Mouse (Mus musculus) right cerebral cortex, postnatal 36 days (tissue): ENCODE measurements around the gene Olfr718-ps1.
"Not testable (repeated sequence)": the region's sequence is repeated elsewhere in the genome, so short reads cannot be mapped to it uniquely, and the experiment has no call there.

Source experiments
- DNase-seq, 2 experiments: peaks; one replicate each; pipeline ENCODE4 v3.0.0; 2022; ENCODE audit warnings: low spot score in 2 of 2, mixed read lengths in 1 of 2

Olfr718-ps1 gene

DNA sequence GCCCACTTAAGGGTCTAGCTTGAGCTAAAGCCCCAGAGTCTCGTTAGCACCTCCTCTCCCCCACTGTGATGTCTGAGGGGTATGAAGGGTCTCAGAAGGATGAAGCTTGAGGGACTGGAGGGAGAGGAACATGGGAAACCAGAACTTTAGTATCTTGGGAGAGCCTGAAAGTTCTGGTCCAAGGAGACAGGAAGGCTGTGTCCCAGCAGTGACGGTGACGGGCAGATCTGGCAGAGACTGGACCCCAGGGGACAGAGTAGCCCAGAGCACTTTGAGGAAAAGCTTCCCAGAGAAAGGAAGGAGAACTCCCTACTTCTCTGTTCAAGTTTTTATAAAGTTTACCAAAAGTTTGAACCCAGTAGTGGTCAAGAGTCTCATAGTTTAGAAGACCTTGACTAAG is at the start of gene Olfr718-ps1:
Olfr718-ps1 (minus strand) TSS at position 101 of the 400 bp plus-strand sequence.
- DNase-seq: no peak

DNA sequence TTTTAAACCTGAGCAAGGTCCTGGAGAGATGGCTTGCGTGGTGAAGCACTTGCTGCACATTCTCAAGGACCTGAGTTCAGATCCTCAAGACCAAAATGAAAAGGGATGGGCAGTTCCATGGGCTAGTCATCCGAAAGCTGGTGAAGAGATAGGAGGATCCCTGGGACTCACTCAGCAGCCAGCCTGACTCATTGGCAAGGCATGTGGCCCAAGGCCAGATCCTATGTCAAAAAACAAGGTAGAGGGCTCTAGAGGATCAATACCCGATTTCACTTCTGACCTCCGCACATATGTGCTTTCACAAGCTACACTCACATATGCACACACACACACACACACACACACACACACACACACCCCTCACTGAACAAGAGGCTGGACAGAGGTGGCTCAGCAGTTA is 49.1 kb upstream of the Olfr718-ps1 start:
- DNase-seq: no peak

- no peak for DNase-seq
These were observed 47.8 kb upstream of the Olfr718-ps1 start for GRCm38 (mm10) chr5:143195166-143195565.

GRCm38 (mm10) chr5:143194747-143195146 is 47.4 kb upstream of the Olfr718-ps1 start:
- not testable (repeated sequence) for DNase-seq

DNA sequence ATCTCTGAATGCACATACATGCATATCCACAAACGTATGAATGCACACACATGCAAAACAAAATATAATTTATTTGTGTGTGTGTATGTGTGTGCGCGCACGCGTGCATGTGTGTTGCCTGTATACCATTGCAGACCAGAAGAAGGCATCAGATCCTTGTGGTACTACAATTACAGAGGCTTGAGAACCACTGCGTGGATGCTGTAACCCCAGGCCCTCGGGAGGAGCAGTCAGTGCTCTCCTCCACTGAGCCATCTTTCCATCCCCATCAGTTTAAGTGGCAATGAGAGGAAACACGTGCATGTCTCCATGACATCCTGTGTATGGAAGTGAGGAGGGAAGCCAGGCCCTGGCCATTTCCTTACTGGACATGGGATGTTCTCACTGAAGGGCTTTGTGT is 45.4 kb upstream of the Olfr718-ps1 start:
- DNase-seq: no peak

- DNase-seq: not testable (repeated sequence)
These were observed 40.6 kb upstream of the Olfr718-ps1 start for GRCm38 (mm10) chr5:143188014-143188413.

GRCm38 (mm10) chr5:143180255-143181076 is 33.1 kb upstream of the Olfr718-ps1 start, which contains the start of the genes Rbak and Spdye4b:
Gene Rbak (minus strand): TSS chr5:143180775.
Gene Spdye4b (plus strand): TSS chr5:143181017.
- DNase-seq: peak; percentile 95 to 97

- DNase-seq: no peak
These were observed 31.8 kb upstream of the Olfr718-ps1 start for GRCm38 (mm10) chr5:143179179-143179578.

- DNase-seq: no peak
These were observed 30.3 kb upstream of the Olfr718-ps1 start for GRCm38 (mm10) chr5:143177541-143178200.

DNA sequence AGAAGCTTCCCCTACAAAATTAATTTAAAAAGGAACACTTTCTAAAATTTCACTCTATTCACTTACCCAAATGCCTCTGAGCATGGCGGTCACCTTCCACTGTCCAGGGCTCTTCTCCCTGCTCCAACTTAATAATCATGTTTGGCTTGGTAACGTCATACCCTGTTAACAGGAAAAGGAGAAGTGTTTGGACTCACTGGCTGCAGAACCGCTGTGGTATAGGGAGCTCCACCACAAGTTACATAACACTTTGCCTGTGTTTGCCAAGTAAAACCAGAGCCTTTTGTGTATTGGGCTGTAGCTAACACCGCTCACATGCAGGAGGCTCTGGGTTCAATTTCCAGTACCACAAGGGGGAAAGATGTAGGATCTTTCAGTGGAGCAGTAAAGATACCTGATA is 28.6 kb upstream of the Olfr718-ps1 start:
- DNase-seq: no peak

DNA sequence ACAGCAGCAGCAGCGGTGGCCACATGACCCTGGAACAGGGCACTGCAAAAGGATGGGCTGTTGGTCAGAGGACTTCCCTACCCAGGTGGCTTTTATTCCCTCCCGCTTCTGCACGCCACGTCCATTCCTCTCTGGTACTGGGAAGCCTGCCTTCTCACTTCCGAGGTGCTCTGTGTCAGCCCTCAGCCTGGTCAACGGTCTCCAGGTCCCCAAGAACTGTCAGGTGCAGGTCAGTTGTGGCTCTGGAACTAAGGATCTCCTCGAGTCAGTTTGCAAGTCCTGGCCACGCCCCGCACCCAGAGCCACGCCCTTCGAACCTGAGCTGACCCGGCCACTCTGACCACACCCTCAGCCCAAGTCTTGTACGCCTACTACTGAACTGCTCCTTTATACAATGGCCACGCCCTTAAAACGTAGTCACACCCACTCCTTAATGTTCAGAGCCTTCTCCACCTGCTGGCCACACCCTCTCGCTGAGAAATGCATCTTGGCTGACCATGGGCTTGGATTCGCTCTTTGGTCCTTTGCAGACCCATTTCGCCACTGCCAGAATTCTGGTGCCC is 18.2 kb upstream of the Olfr718-ps1 start:
- DNase-seq: no peak

DNA sequence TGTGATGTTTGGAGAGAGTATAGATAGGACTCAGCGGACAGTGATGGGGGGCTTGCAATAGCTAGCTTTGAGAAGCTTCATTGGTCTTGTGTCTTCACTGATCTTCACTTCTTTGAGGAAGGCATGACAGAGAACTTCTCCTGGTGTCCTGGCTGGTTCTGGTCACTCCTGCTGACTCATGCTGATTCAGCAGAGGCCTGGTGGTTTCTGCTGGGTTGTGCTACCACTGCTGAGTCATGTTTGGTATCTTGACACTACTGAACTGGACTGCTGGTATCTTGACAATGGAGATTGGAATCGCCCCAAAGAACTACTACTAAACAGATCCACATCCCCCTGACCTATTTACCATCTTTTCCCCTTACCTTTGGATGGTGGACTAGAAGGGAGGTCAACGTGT is 8.2 kb upstream of the Olfr718-ps1 start:
- no peak for DNase-seq

DNA sequence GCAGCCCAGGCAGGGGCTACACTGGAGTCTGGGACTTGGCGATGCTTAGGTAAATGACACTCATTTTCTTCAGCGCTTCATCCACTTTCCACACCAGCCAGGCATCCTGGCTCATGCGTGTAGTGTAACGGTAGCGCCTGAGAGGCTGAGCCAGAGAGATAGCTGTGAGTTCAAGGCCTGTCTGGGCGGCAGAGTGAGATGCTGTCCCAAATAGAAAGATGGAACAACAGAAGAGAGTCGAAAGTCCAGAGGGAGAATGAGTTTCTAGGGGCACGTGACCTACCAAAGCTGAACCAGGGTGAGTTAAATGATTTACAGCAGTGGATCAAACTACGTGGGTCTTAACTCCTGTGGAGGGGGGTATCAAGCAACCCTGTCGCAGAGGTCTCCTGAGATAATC is 6.4 kb upstream of the Olfr718-ps1 start:
- DNase-seq: no peak

GRCm38 (mm10) chr5:143150044-143150443 is 2.7 kb upstream of the Olfr718-ps1 start:
- DNase-seq: no peak

DNA sequence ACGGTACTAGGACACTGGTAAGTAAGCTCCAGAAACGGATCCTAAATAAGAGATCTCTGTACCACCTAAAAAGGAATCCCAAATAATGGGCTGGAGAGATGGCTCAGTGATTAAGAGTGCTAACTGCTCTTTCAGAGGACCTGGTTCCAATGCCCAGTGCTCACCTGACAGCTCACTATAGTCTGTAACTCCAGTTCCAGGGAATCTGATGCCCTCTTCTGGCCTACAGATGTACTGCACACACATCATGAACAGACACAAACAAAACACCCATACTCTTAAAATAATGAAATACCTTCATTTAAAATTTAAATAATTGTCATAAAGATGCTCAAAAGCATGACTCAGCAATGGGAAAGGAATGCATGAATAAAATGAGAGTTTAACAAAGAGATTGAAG is 2.2 kb upstream of the Olfr718-ps1 start:
- no peak for DNase-seq

- no peak for DNase-seq
These were observed 1.3 kb upstream of the Olfr718-ps1 start for GRCm38 (mm10) chr5:143148661-143149060.

- DNase-seq: no peak
These were observed 9.8 kb downstream of the Olfr718-ps1 start for GRCm38 (mm10) chr5:143137580-143137979.

DNA sequence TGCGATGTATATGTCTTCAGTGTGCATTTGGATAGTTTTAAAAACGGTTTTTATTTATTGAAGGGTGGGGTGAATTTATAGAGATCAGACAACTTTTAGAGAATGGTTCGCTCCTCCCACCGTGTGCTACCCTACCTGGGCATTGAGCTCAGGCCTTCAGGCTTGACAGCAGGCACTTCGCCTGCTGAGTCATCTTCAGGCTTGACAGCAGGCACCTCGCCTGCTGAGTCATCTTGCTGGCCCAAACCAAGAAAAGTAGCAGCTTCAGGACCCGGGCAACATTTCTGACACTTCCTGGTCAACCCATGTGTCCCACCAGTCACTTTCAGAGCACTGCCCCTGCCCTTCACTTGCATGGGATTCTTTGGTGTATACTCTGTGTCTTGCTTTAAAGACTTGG is 12.3 kb downstream of the Olfr718-ps1 start:
- no peak for DNase-seq

DNA sequence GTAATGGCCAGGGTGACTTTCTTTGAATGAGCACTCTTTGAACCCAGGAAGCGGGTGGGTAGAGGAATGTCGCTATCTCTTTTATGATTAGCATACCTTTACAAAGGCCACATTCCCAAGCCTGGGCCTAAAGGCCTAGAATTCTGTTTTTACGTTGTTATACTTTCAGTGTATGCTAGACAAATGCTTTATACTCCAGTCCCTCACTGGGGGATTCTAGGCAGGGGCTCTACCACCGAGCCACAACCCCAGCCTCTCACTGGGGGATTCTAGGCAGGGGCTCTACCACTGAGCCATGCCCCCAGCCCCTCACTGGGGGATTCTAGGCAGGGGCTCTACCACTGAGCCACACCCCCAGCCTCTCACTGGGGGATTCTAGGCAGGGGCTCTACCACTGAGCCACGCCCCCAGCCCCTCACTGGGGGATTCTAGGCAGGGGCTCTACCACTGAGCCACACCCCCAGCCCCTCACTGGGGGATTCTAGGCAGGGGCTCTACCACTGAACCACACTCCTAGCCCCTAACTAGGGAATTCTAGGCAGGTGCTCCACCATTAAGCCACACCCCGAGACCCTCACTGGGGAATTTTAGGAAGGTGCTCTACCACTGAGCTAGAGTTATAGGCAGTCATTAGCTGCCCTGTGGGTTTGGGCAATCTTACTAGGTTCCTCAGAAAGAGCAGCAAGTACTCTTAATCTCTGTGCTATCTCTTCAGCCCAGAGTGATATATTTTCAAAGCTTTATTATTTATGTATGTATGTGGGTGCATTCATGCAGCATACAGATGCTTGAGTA is 13.0 kb downstream of the Olfr718-ps1 start:
- not testable (repeated sequence) for DNase-seq

DNA sequence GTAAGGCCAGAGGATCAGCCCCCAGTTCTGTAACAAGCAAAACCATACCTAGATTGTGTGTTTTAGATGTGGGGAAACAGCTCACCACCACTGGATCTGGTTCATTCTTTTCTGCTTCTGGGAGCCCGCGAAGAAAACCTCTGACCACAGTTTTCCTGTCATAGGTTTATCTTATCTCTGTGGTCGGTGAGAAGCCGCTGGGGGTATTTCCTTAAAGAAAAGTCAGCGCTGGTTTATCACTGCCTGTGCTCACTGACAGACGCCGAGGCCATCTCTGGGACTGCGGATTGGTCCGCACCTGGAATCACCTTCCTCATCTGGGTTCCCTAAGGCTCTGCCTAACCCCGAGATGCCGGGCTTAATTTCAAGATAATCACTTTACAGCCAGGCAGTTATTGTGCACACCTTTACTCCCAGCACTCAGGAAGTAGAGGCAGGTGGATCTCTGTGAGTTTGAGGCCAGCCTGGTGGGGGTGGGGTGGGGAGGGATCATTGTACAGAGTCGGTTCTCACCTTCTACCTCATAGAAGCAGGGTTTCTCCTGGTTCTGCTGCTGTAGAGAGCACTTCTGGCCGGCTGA is 14.4 kb downstream of the Olfr718-ps1 start:
- no peak for DNase-seq

GRCm38 (mm10) chr5:143130342-143130741 is 17.0 kb downstream of the Olfr718-ps1 start:
- DNase-seq: no peak
